Mouse (Mus musculus) lung, embryonic 14.5 days (tissue): ENCODE results near the gene 4933400A11Rik. TPM values are rescaled to one million over a fixed set of nuclear protein-coding genes. Genes with fewer than 3 reads are reported as not detected.

Experiments
- ATAC-seq: fragments of 200-750 bp; cut with Nextera tagmentation; 2 replicates; pipeline ENCODE4 v1.8.0; 2017; ENCODE audit warnings: mild to moderate bottlenecking, moderate TSS enrichment, moderate library complexity; ENCODE audit not compliant: insufficient read depth
- DNase-seq: peaks from one replicate; pipeline ENCODE4 v3.0.0-alpha.2; 2015
- H3K27ac ChIP-seq: fragments of 300-500 bp; sonication (generic); 2 replicates; pipeline ENCODE4 v1.5.1; 2014; ENCODE audit warnings: low read depth, mild to moderate bottlenecking, moderate library complexity
- H3K27me3 ChIP-seq: fragments of 300-500 bp; sonication (generic); 2 replicates; pipeline ENCODE4 v1.6.1; 2014; ENCODE audit warnings: low read length, control low read depth; ENCODE audit not compliant: insufficient read depth
- H3K36me3 ChIP-seq: fragments of 300-500 bp; sonication (generic); 2 replicates; pipeline ENCODE4 v1.6.1; 2014; ENCODE audit warnings: control low read depth; ENCODE audit not compliant: insufficient read depth
- H3K4me1 ChIP-seq: fragments of 300-500 bp; sonication (generic); 2 replicates; pipeline ENCODE4 v1.6.1; 2014; ENCODE audit warnings: antibody characterized with exemption, control low read depth; ENCODE audit not compliant: insufficient read depth
- H3K4me2 ChIP-seq: fragments of 300-500 bp; sonication (generic); 2 replicates; pipeline ENCODE4 v1.6.1; 2014; ENCODE audit warnings: mild to moderate bottlenecking
- H3K4me3 ChIP-seq: fragments of 300-500 bp; sonication (generic); 2 replicates; pipeline ENCODE4 v1.5.1; 2014; ENCODE audit warnings: low read depth, low read length
- H3K9ac ChIP-seq: fragments of 300-500 bp; sonication (generic); 2 replicates; pipeline ENCODE4 v1.6.1; 2014
- H3K9me3 ChIP-seq: fragments of 300-500 bp; sonication (generic); 2 replicates; pipeline ENCODE4 v1.6.1; 2016; ENCODE audit warnings: low read depth, low read length, control low read depth
- CTCF ChIP-seq: IDR thresholded peaks from 2 replicates; pipeline ENCODE4 v1.5.1; 2016; ENCODE audit warnings: antibody characterized with exemption, low read depth
- WGBS: fragments of 180-500 bp; shearing (Covaris S2); extraction: QIAGEN DNeasy Blood & Tissue Kit; methylation state at CpG from one replicate; pipeline ENCODE4 v1.1.7; 2014; 5-methylcytosine and 5-hydroxymethylcytosine counted together
- polyA plus RNA-seq: library from polyadenylated mRNA; unstranded; fragments of >200 nt; fragmentation: Nextera tagmentation; extraction: Ambion mirVana; gene quantifications from 2 replicates; pipeline ENCODE4 v1.2.1, GENCODE M21; 2014

The 4933400A11Rik gene
- polyA plus RNA-seq, 1 experiment from 2014 or later = 0.17 TPM

DNA sequence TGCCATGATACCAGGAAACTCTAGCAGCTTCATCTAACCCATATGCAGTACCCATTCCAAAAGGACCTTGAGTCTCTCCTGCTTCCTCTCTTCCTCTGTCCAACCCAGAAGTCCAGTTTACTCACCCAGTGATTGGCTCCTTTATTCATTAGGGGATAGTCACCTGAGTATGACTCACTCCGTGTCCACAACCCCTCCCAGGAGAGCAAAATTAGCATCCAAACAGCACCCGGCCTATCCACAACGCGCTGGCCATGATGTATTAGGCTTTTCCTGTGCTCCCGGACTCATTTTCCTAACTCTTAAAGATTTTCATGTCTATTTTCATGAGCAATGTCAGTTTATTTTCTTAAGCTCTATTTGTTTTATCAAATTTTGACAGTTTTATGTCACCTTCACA lies 10.3 kb upstream of the 4933400A11Rik start:
- TF ChIP-seq CTCF = no peak
- H3K9ac ChIP-seq = no peak overlapping the region
- H3K4me2 ChIP-seq = no peak overlapping the region
- no peaks in the 10 kb centered on the region for H3K9me3 ChIP-seq
- H3K4me1 ChIP-seq = no peaks in the 10 kb centered on the region
- DNase-seq = no peak
- no peak overlapping the region for H3K27ac ChIP-seq
- no peak overlapping the region for H3K4me3 ChIP-seq
- WGBS = 81% methylated on average over 5 of the region's 5 CpGs
- 0 out of 2 replicates have a peak, but pooled peaks cover 4% of the 10 kb centered on the region for H3K27me3 ChIP-seq
- H3K36me3 ChIP-seq = no peaks in the 10 kb centered on the region
- ATAC-seq = no peak

GRCm38 (mm10) chrX:169758001-169758400 lies 21.4 kb downstream of the 4933400A11Rik start:
- no peaks in the 10 kb centered on the region for H3K9me3 ChIP-seq
- no peaks in the 10 kb centered on the region for H3K27me3 ChIP-seq
- no peak overlapping the region for H3K4me2 ChIP-seq
- no peaks in the 10 kb centered on the region for H3K4me1 ChIP-seq
- no peak overlapping the region for H3K9ac ChIP-seq
- DNase-seq = peak; percentile 6
- H3K27ac ChIP-seq = no peak overlapping the region
- H3K4me3 ChIP-seq = no peak overlapping the region
- 48% methylated on average over 3 of the region's 3 CpGs for WGBS
- no peak for ATAC-seq
- no peaks in the 10 kb centered on the region for H3K36me3 ChIP-seq
- TF ChIP-seq CTCF = no peak

DNA sequence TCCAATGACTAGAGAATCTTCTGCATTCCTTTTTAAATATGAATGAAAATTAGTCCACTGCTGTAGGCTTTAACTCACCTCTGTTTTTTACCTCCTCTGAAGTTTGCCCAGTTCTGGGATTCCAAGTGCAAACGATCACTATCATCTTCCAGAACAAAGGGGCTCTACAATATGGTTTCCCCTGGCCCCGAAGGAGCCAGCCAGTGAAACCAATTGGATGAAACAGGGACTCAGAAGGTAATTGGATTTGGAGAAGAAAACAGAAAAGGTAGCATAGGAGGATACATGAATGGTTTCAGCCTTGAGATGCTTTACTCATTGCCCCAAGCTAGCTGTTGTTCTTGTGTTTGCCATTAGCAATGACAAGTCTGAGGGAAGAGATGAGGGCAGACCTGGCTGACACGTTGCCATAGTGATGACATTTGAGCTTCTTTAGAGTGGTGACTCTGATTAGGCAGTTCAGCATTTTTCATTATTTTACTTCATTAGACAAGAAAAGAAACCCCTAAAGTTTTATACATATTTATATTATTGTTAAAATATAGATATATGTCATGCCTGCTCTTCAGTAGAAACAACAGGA lies 44.0 kb downstream of the 4933400A11Rik start:
- ATAC-seq = no peak
- H3K27me3 ChIP-seq = no peaks in the 10 kb centered on the region

More for the DNA sequence above, 44.0 kb downstream of the 4933400A11Rik start:
- DNase-seq = no peak
- H3K4me3 ChIP-seq = no peak overlapping the region
- WGBS = 58% methylated on average over 3 of the region's 3 CpGs
- H3K27ac ChIP-seq = no peak overlapping the region
- H3K9me3 ChIP-seq = no peaks in the 10 kb centered on the region
- H3K4me1 ChIP-seq = no peaks in the 10 kb centered on the region
- H3K9ac ChIP-seq = no peak overlapping the region
- H3K36me3 ChIP-seq = no peaks in the 10 kb centered on the region
- H3K4me2 ChIP-seq = no peak overlapping the region
- no peak for TF ChIP-seq CTCF

Other genes starting within 250 kb of the 4933400A11Rik start
- gene Mid1, start 94.4 kb downstream of the 4933400A11Rik start, polyA plus RNA-seq = 9.5 and 11.8 TPM in 2 replicates
- gene Gm21887, start 230.0 kb upstream of the 4933400A11Rik start, polyA plus RNA-seq = 252 and 439 TPM in 2 replicates